Mouse (Mus musculus) midbrain, postnatal 0 days (tissue): ENCODE measurements around the gene Rps3. TPM values are rescaled to one million over a fixed set of nuclear protein-coding genes. Genes with fewer than 3 reads are reported as not detected.

ENCODE experiments used
- ATAC-seq: fragments of 200-750 bp; cut with Nextera tagmentation; 2 replicates; pipeline ENCODE4 v1.8.0; 2017; ENCODE audit warnings: moderate number of reproducible peaks, mild to moderate bottlenecking, moderate TSS enrichment, moderate library complexity; ENCODE audit not compliant: low FRiP score
- DNase-seq: peaks from one replicate; pipeline ENCODE4 v3.0.0-alpha.2; 2015; ENCODE audit warnings: low spot score
- H3K27ac ChIP-seq: fragments of 300-500 bp; sonication (generic); 2 replicates; pipeline ENCODE4 v1.5.1; 2014; ENCODE audit warnings: low read depth, mild to moderate bottlenecking, low read length, mixed read lengths
- H3K27me3 ChIP-seq: fragments of 300-500 bp; sonication (generic); 2 replicates; pipeline ENCODE4 v1.6.1; 2014; ENCODE audit warnings: low read length, control low read depth, mixed read lengths; ENCODE audit not compliant: insufficient read depth
- H3K36me3 ChIP-seq: fragments of 300-500 bp; sonication (generic); 2 replicates; pipeline ENCODE4 v1.6.1; 2014; ENCODE audit warnings: low read length, control low read depth, mixed read lengths; ENCODE audit not compliant: insufficient read depth
- H3K4me1 ChIP-seq: fragments of 300-500 bp; sonication (generic); 2 replicates; pipeline ENCODE4 v1.6.1; 2014; ENCODE audit warnings: mild to moderate bottlenecking, control low read depth, antibody characterized with exemption, low read length, mixed read lengths; ENCODE audit not compliant: insufficient read depth
- H3K4me2 ChIP-seq: fragments of 300-500 bp; sonication (generic); 2 replicates; pipeline ENCODE4 v1.6.1; 2014; ENCODE audit warnings: low read depth, mild to moderate bottlenecking, low read length, mixed read lengths; ENCODE audit not compliant: poor library complexity, severe bottlenecking
- H3K4me3 ChIP-seq: fragments of 300-500 bp; sonication (generic); 2 replicates; pipeline ENCODE4 v1.5.1; 2014; ENCODE audit warnings: low read depth, mild to moderate bottlenecking, low read length, moderate library complexity
- H3K9ac ChIP-seq: fragments of 300-500 bp; sonication (generic); replicated peaks from 2 replicates; pipeline ENCODE4 v1.6.1; 2014; ENCODE audit warnings: mild to moderate bottlenecking, low read length, moderate library complexity, mixed read lengths; ENCODE audit not compliant: poor library complexity, severe bottlenecking
- H3K9me3 ChIP-seq: fragments of 300-500 bp; sonication (generic); 2 replicates; pipeline ENCODE4 v1.6.1; 2016; ENCODE audit warnings: low read length, control low read depth
- CTCF ChIP-seq: IDR thresholded peaks from 2 replicates; pipeline ENCODE4 v1.5.1; 2016; ENCODE audit warnings: antibody characterized with exemption, mild to moderate bottlenecking
- WGBS: fragments of 180-500 bp; shearing (Covaris S2); extraction: QIAGEN DNeasy Blood & Tissue Kit; methylation state at CpG from one replicate; pipeline ENCODE4 v1.1.7; 2014; 5-methylcytosine and 5-hydroxymethylcytosine counted together
- polyA plus RNA-seq: library from polyadenylated mRNA; unstranded; fragments of >200 nt; fragmentation: Nextera tagmentation; extraction: Ambion mirVana; gene quantifications from 2 replicates; pipeline ENCODE4 v1.2.1, GENCODE M21; 2015
- total RNA-seq: library from RNA; depleted of rRNA; stranded (reverse); fragments of >200 nt; gene quantifications from 2 replicates; pipeline ENCODE4 v1.2.3, GENCODE M21; 2014

Gene Rps3
- total and polyA plus RNA-seq, 2 experiments from 2014 or later: 440 to 453 TPM

DNA sequence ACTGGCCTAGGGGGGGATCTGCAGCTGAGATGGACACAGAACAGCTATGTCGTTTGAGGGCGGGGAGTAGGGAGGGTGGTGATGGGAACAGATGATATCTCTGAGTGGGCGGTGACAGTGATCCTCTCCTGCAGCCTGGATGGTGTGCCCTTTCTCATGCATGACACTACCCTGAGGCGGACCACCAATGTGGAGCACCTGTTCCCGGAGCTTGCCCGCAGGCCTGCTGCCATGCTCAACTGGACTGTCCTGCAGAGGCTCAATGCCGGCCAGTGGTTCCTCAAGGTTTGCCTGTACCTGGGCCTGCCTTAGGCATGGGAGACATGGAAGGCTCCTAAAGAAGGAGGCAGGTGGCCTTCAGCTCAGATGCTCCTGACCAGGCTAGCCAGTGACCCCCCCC is 30.7 kb downstream of the Rps3 start:
- Histone ChIP-seq H3K4me1 (no peaks in the 10 kb centered on the region), H3K27ac (no peak overlapping the region), H3K9ac (no peak overlapping the region), H3K27me3 (no peaks in the 10 kb centered on the region), H3K36me3 (peaks cover 6% of the 10 kb centered on the region; the same call in 1 of the 2 replicates), H3K4me3 (no peak overlapping the region), H3K9me3 (no peaks in the 10 kb centered on the region), H3K4me2 (no peak overlapping the region)
- 89% methylated on average over 7 of the region's 7 CpGs for WGBS
- no peak for DNase-seq
- no peak for ATAC-seq
- TF ChIP-seq CTCF: no peak

- ATAC-seq: peak; percentile 29
These were observed 32.8 kb downstream of the Rps3 start for GRCm38 (mm10) chr7:99450703-99451102.

DNA sequence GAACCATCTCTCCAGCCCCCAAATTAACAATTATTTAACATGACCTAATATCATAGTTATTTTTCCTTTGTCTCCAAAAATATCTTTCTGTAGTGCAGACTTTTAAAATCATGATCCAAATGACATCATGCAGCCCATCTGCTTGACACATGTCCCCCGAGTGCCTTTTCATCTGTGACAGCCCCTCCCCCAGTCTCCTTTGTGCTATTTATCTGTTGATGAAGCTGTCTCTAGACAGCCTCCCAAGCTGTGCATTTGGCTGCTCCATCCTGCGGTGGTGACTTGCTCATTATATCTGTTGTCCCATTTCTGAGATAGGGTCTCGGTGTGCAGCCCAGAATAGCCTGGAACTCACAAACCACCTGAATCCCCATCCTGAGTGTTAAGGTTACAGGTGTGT is 33.8 kb downstream of the Rps3 start:
- ATAC-seq: no peak
- H3K9ac ChIP-seq: no peak overlapping the region

More at GRCm38 (mm10) chr7:99450703-99451102, 32.8 kb downstream of the Rps3 start:
- H3K27ac ChIP-seq: no peak overlapping the region
- 2% methylated on average over 3 of the region's 3 CpGs for WGBS
- H3K36me3 ChIP-seq: no peaks in the 10 kb centered on the region
- peak; percentile 89 for DNase-seq
- no peak overlapping the region for H3K4me3 ChIP-seq
- H3K9ac ChIP-seq: no peak overlapping the region
- peak; percentile 98 for TF ChIP-seq CTCF
- H3K27me3 ChIP-seq: no peaks in the 10 kb centered on the region
- no peak overlapping the region for H3K4me2 ChIP-seq
- H3K4me1 ChIP-seq: no peaks in the 10 kb centered on the region
- no peaks in the 10 kb centered on the region for H3K9me3 ChIP-seq

DNA sequence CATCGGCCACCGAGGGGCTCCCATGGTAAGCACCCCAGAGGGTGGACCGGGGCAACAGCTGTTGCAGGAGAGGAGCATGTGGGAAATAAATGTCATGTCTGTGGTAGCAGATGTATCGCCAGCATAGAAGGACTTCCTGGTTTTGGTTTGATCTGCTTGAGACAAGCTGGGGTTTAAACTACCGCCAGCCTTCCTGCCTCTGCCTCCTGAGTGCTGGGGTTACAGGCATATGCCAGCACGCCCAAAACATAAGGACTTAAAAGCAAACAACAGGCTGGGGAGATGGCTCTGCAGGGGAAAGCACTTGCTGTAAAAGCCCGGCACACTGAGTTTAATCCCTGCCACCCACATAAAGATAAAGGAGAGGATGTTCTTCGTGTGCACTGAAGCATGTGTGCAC is 34.5 kb downstream of the Rps3 start:
- Histone ChIP-seq H3K4me2 (no peak overlapping the region), H3K4me3 (no peak overlapping the region), H3K9me3 (no peaks in the 10 kb centered on the region), H3K36me3 (no peaks in the 10 kb centered on the region), H3K27ac (0 out of 2 replicates have a peak overlapping the region, but pooled peaks have one; percentile 3), H3K27me3 (no peaks in the 10 kb centered on the region), H3K4me1 (no peaks in the 10 kb centered on the region), H3K9ac (no peak overlapping the region)
- 57% methylated on average over 8 of the region's 8 CpGs for WGBS
- ATAC-seq (no peak), DNase-seq (no peak)
- no peak for TF ChIP-seq CTCF

More for the DNA sequence above, 33.8 kb downstream of the Rps3 start:
- peak; percentile 50 for DNase-seq
- no peaks in the 10 kb centered on the region for H3K9me3 ChIP-seq
- no peak for TF ChIP-seq CTCF
- no peaks in the 10 kb centered on the region for H3K4me1 ChIP-seq
- no peak overlapping the region for H3K27ac ChIP-seq
- H3K4me3 ChIP-seq: no peak overlapping the region
- no peak overlapping the region for H3K4me2 ChIP-seq
- no peaks in the 10 kb centered on the region for H3K36me3 ChIP-seq
- no peaks in the 10 kb centered on the region for H3K27me3 ChIP-seq
- WGBS: 27% methylated on average over 3 of the region's 3 CpGs

- H3K27ac ChIP-seq: 0 out of 2 replicates have a peak overlapping the region, but pooled peaks have one; percentile 3
- WGBS: 68% methylated on average over 5 of the region's 5 CpGs
- H3K4me2 ChIP-seq: no peak overlapping the region
These were observed 34.9 kb downstream of the Rps3 start for GRCm38 (mm10) chr7:99448619-99449018.

GRCm38 (mm10) chr7:99447323-99447722 is 36.2 kb downstream of the Rps3 start:
- 46% methylated on average over 5 of the region's 5 CpGs for WGBS
- Histone ChIP-seq H3K27me3 (no peaks in the 10 kb centered on the region), H3K36me3 (no peaks in the 10 kb centered on the region), H3K27ac (no peak overlapping the region), H3K4me3 (no peak overlapping the region), H3K9me3 (no peaks in the 10 kb centered on the region), H3K4me1 (no peaks in the 10 kb centered on the region), H3K9ac (no peak overlapping the region), H3K4me2 (no peak overlapping the region)
- DNase-seq: no peak
- no peak for TF ChIP-seq CTCF
- no peak for ATAC-seq

More at GRCm38 (mm10) chr7:99448619-99449018, 34.9 kb downstream of the Rps3 start:
- no peaks in the 10 kb centered on the region for H3K4me1 ChIP-seq
- DNase-seq: no peak
- H3K9ac ChIP-seq: no peak overlapping the region
- no peak overlapping the region for H3K4me3 ChIP-seq
- no peak for TF ChIP-seq CTCF
- no peaks in the 10 kb centered on the region for H3K36me3 ChIP-seq
- no peaks in the 10 kb centered on the region for H3K9me3 ChIP-seq
- no peaks in the 10 kb centered on the region for H3K27me3 ChIP-seq
- no peak for ATAC-seq
